Mouse (Mus musculus): ENCODE measurements around the gene Crb2. TPM values are rescaled to one million over a fixed set of nuclear protein-coding genes. Genes with fewer than 3 reads are reported as not detected.
A peak's percentile ranks its signal among the peaks of the same experiment; 100 is the strongest.

The Crb2 gene
- polyA plus RNA-seq, 1 experiment from 2014 or later = 0.51 TPM

DNA sequence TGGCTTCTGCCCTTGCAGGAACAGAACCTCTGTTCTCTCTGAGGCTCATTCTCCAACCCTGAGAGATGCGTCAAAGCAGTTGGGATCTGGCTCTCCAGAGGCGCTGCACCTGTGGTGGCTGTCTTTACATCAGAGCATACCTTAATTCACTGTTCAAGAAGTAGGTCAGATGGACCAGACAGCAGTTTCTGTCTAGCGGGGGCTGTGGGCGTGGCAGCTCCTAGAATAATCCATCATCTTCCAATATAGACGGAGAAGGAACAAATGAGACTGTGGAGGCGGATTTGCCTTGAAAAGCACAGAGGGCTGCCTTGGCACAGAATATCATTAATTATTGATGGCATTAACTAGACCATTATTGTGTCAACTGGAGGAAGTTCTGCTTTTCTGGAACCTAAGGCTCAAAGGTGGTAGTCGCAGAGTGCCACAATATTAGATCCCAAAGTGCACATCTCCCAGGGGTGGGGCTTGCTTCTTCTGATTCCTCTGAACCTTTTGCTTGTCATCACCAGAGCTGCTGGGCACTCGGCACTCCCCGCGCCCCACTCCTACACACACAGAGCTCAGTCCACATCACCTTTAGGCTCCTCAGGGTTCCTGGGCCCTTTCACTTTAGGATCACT lies 31.2 kb upstream of the Crb2 start:
- Histone ChIP-seq H3K4me2 (replicated peaks; ENCODE audit: low read depth) (no peak overlapping the region), H3K27me3 (replicated peaks; ENCODE audit: control insufficient read depth, insufficient read depth, low read length) (no peaks in the 10 kb centered on the region), H3K4me3 (ENCODE audit: low read depth, low read length) (no peak overlapping the region), H3K27ac (ENCODE audit: low read depth, low read length) (no peak overlapping the region), H3K9me3 (ENCODE audit: control insufficient read depth) (no peaks in the 10 kb centered on the region), H3K9ac (ENCODE audit: low read depth, low read length) (no peak overlapping the region), H3K36me3 (ENCODE audit: control insufficient read depth, insufficient read depth) (no peaks in the 10 kb centered on the region), H3K4me1 (replicated peaks; ENCODE audit: control insufficient read depth, insufficient read depth, low read length) (0 out of 2 replicates have a peak, but pooled peaks cover 3% of the 10 kb centered on the region)
- no peak for ATAC-seq
- TF ChIP-seq CTCF (IDR thresholded peaks at IDR 0.05; ENCODE audit: low read depth) = no peak
- WGBS = 83% methylated on average over 10 of the region's 10 CpGs

DNA sequence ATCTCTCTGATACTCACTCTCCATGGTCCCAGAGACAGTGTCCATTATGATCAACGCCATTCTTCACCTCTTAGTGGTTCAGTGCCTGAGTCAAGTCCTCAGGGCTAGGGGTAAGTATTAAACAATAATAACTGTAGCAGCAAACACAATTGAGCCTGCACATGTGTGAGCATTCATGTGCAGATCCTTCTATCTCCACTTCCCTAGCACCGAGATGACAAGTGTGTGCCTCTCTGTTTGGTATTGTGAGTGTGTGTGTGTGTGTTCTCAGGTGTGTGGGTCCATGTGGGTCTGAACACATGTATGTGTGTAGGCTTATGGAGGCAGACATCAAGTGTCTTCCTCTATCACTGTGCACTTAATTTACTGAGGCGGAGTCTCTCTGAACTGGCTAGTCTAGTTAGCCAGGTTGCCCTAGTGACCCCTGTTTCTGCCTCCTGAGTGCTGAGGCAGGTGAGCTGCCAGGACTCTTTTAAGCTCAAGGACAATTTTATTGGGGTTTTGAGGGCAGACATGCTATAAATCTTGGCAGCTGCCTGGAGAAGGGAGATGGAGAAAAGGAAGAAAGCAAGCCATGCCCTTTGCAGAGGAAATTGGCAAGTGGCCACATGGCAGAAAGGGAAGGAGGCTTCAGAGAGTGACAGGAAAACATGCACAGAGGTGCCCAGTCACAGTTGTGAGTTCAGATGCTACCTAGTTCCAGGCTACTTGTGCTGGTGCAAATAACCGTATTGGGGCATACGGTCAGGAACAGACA lies 29.6 kb upstream of the Crb2 start:
- Histone ChIP-seq H3K4me3 (ENCODE audit: low read depth, low read length) (no peak overlapping the region), H3K4me1 (replicated peaks; ENCODE audit: control insufficient read depth, insufficient read depth, low read length) (0 out of 2 replicates have a peak, but pooled peaks cover 3% of the 10 kb centered on the region), H3K9ac (ENCODE audit: low read depth, low read length) (no peak overlapping the region), H3K4me2 (replicated peaks; ENCODE audit: low read depth) (no peak overlapping the region), H3K9me3 (ENCODE audit: control insufficient read depth) (no peaks in the 10 kb centered on the region), H3K27me3 (replicated peaks; ENCODE audit: control insufficient read depth, insufficient read depth, low read length) (no peaks in the 10 kb centered on the region), H3K27ac (ENCODE audit: low read depth, low read length) (no peak overlapping the region), H3K36me3 (ENCODE audit: control insufficient read depth, insufficient read depth) (no peaks in the 10 kb centered on the region)
- peak; percentile 39; the same call in 1 of the 2 replicates for ATAC-seq
- TF ChIP-seq CTCF (IDR thresholded peaks at IDR 0.05; ENCODE audit: low read depth) = no peak
- WGBS = 74% methylated on average over 5 of the region's 5 CpGs

DNA sequence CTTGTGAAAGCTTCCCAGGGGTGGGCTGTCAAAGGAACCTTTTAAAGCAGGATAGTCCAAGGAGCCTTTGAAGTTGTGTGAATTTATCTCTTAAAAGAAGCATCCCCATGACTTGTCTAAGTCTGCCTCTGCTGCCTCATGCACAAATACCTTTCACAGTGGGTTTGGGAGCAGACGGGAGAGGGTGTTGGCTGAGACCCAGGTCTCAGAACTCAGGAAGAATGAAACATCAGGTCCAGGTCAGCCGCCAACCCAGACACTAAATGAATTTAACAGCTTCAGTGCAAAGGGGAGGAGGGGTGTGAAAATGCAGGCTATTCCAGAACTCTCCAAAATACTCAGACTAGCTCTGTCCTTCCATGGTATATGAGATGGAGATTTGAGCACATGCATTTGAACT lies 28.1 kb upstream of the Crb2 start:
- TF ChIP-seq CTCF (IDR thresholded peaks at IDR 0.05; ENCODE audit: low read depth) = no peak
- Histone ChIP-seq H3K27me3 (replicated peaks; ENCODE audit: control insufficient read depth, insufficient read depth, low read length) (no peaks in the 10 kb centered on the region), H3K4me2 (replicated peaks; ENCODE audit: low read depth) (no peak overlapping the region), H3K9ac (ENCODE audit: low read depth, low read length) (no peak overlapping the region), H3K36me3 (ENCODE audit: control insufficient read depth, insufficient read depth) (no peaks in the 10 kb centered on the region), H3K4me1 (replicated peaks; ENCODE audit: control insufficient read depth, insufficient read depth, low read length) (0 out of 2 replicates have a peak, but pooled peaks cover 3% of the 10 kb centered on the region), H3K9me3 (ENCODE audit: control insufficient read depth) (no peaks in the 10 kb centered on the region), H3K4me3 (ENCODE audit: low read depth, low read length) (no peak overlapping the region), H3K27ac (ENCODE audit: low read depth, low read length) (no peak overlapping the region)
- no peak for ATAC-seq
- 62% methylated on average over 2 of the region's 2 CpGs for WGBS

DNA sequence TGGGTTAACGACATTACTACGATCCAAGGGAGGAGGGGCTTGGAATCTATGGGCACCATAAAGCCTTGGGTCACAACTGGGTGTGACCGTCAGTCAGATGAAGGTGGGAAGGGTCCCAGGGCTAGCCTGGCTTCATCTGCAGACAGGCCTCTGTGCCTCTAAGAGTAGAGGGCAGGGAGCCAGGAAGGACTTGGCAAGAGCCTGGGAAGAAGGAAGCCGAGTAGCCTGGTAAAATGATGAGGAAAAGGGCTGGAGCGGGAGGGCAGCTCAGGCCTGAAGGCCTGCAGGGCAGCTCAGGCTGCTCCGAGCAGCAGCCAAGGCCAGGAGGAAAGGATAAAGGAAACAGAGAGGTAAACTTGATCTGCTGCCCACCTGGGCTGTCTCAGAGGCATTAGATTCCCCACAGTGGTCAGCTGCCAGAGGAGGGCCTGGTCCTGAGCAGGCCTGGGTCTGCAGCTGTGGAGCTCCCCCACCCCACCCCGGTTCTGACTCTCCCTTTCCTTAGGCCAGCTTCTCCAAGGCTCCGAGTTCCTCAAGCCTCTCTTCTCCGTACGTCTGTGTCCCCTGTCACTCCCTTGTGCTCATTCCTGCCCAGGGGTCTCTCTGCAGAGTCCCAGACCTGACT lies 27.5 kb upstream of the Crb2 start:
- Histone ChIP-seq H3K4me2 (replicated peaks; ENCODE audit: low read depth) (no peak overlapping the region), H3K9ac (ENCODE audit: low read depth, low read length) (no peak overlapping the region), H3K4me3 (ENCODE audit: low read depth, low read length) (no peak overlapping the region), H3K4me1 (replicated peaks; ENCODE audit: control insufficient read depth, insufficient read depth, low read length) (0 out of 2 replicates have a peak, but pooled peaks cover 3% of the 10 kb centered on the region), H3K9me3 (ENCODE audit: control insufficient read depth) (no peaks in the 10 kb centered on the region), H3K36me3 (ENCODE audit: control insufficient read depth, insufficient read depth) (no peaks in the 10 kb centered on the region), H3K27ac (ENCODE audit: low read depth, low read length) (peak overlapping the region; percentile 2; the same call in 1 of the 2 replicates), H3K27me3 (replicated peaks; ENCODE audit: control insufficient read depth, insufficient read depth, low read length) (no peaks in the 10 kb centered on the region)
- TF ChIP-seq CTCF (IDR thresholded peaks at IDR 0.05; ENCODE audit: low read depth) = no peak
- WGBS = 51% methylated on average over 10 of the region's 10 CpGs
- no peak for ATAC-seq

DNA sequence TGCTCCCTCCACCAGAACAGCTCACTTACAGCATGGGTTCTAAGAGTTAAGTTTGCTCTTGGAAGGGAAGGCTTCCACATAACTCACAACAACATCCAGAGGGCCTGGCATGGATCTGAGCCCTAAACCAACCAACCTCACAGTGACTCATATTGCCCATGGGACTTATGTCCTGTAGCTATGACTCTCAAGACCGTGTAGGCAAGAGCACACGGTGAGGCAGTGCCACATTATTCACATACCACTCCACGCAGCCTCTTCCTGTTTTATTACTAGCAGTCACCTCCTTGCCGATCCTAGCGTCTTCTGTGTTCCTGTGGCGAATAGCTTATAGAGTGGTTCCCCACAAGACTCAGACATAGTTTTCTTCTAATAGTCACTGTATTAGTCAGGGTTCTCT lies 26.7 kb upstream of the Crb2 start:
- Histone ChIP-seq H3K9me3 (ENCODE audit: control insufficient read depth) (no peaks in the 10 kb centered on the region), H3K9ac (ENCODE audit: low read depth, low read length) (no peak overlapping the region), H3K36me3 (ENCODE audit: control insufficient read depth, insufficient read depth) (no peaks in the 10 kb centered on the region), H3K27ac (ENCODE audit: low read depth, low read length) (no peak overlapping the region), H3K4me2 (replicated peaks; ENCODE audit: low read depth) (no peak overlapping the region), H3K4me1 (replicated peaks; ENCODE audit: control insufficient read depth, insufficient read depth, low read length) (0 out of 2 replicates have a peak, but pooled peaks cover 3% of the 10 kb centered on the region), H3K4me3 (ENCODE audit: low read depth, low read length) (no peak overlapping the region), H3K27me3 (replicated peaks; ENCODE audit: control insufficient read depth, insufficient read depth, low read length) (no peaks in the 10 kb centered on the region)
- no peak for ATAC-seq
- no peak for TF ChIP-seq CTCF (IDR thresholded peaks at IDR 0.05; ENCODE audit: low read depth)
- WGBS = 56% methylated on average over 6 of the region's 6 CpGs

DNA sequence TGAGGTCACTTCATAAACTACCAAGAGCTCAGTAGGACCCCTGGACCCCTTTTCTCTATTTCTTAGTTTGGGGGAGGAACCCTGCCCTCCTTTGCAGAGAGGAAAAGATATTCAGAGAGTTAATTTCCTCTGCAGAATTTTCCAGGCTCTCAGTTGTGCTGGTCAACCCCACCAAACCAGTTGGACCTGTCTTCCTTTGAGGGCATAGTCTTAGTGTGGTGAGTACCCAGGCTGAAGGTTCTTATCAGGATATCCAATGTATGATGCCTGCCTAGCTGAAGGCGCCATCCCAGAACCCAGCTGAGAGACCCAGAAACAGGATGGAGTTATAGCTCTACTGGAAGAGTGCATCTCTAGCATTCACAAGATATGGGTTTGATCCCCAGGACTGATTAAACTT lies 24.9 kb upstream of the Crb2 start:
- Histone ChIP-seq H3K27me3 (replicated peaks; ENCODE audit: control insufficient read depth, insufficient read depth, low read length) (no peaks in the 10 kb centered on the region), H3K27ac (ENCODE audit: low read depth, low read length) (no peak overlapping the region), H3K9me3 (ENCODE audit: control insufficient read depth) (no peaks in the 10 kb centered on the region), H3K4me3 (ENCODE audit: low read depth, low read length) (no peak overlapping the region), H3K4me1 (replicated peaks; ENCODE audit: control insufficient read depth, insufficient read depth, low read length) (0 out of 2 replicates have a peak, but pooled peaks cover 3% of the 10 kb centered on the region), H3K9ac (ENCODE audit: low read depth, low read length) (no peak overlapping the region), H3K4me2 (replicated peaks; ENCODE audit: low read depth) (no peak overlapping the region), H3K36me3 (ENCODE audit: control insufficient read depth, insufficient read depth) (no peaks in the 10 kb centered on the region)
- 69% methylated on average over 1 of the region's 1 CpGs for WGBS
- ATAC-seq = no peak
- no peak for TF ChIP-seq CTCF (IDR thresholded peaks at IDR 0.05; ENCODE audit: low read depth)
